Mouse (Mus musculus): ENCODE data around the gene Amot.

GRCm38 (mm10) chrX:145541050-145541449, 36.1 kb upstream of the Amot start:
- no peak for TF ChIP-seq CTCF (IDR thresholded peaks at IDR 0.05; ENCODE audit: low read depth, low read length)
- no peak for TF ChIP-seq POLR2A (IDR thresholded peaks at IDR 0.05; ENCODE audit: borderline replicate concordance, low read depth, low read length)
